Mouse (Mus musculus) bone marrow macrophage, adult 2 months (primary cell): ENCODE measurements around the gene Gdf15.

Source experiments
- CTCF ChIP-seq: IDR thresholded peaks from 2 replicates; pipeline ENCODE4 v1.5.1; 2012; ENCODE audit warnings: low read depth, mild to moderate bottlenecking, low read length, moderate library complexity
- POLR2A ChIP-seq: IDR thresholded peaks from 2 replicates; pipeline ENCODE4 v1.6.1; 2012; ENCODE audit warnings: mild to moderate bottlenecking, low read depth, low read length, borderline replicate concordance

- TF ChIP-seq POLR2A (no peak), CTCF (no peak)
Observed at GRCm38 (mm10) chr8:70664631-70665030, 32.4 kb upstream of the Gdf15 start.
